Mouse (Mus musculus): ENCODE data around the gene 2900026A02Rik.

- TF ChIP-seq ZC3H11A (IDR thresholded peaks at IDR 0.05; ENCODE audit: borderline replicate concordance, low read depth, low read length) (no peak), ZNF384 (IDR thresholded peaks at IDR 0.05; ENCODE audit: low read depth, low read length) (no peak), MAFK (IDR thresholded peaks at IDR 0.05; ENCODE audit: insufficient read depth, low read depth, low read length) (no peak), CHD2 (IDR thresholded peaks at IDR 0.05; ENCODE audit: low read depth, low read length) (no peak)
Measured at GRCm38 (mm10) chr5:113209401-113209750, 11.7 kb downstream of the 2900026A02Rik start.

Data from ES-E14 (cell line).